Mouse (Mus musculus) 416B (cell line): ENCODE results near the gene Rnf25.

Experiments used
- DNase-seq: peaks from one replicate; pipeline ENCODE4 v3.0.0; 2011; ENCODE audit warnings: low read depth

Rnf25 gene

GRCm38 (mm10) chr1:74601267-74601962 lies at the start of gene Rnf25, which contains the start of gene Stk36:
Gene Rnf25, minus strand, starts transcription at chr1:74601397.
Gene Stk36, plus strand, starts transcription at chr1:74601445.
- DNase-seq: peak; percentile 90

DNA sequence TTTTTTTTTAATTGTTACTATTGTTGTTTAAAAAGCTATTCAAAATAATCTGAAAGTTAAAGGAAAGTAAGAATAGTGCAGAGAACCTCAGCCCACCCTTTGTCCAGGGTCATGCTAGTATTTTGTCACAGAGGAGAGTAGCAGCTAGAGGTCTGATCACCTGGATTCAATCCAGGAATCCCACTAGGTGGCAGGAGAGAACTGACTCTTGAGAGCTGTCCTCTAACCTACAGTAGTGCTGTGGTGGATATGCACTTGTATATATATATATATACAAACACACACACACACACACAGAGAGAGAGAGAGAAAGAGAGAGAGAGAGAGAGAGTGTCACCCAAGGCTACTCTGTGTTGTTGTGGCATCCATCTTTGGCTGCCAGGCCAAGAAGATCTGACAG lies 42.7 kb upstream of the Rnf25 start:
- peak; percentile 51 for DNase-seq

- no peak for DNase-seq
Observed at GRCm38 (mm10) chr1:74643524-74643923, 42.3 kb upstream of the Rnf25 start.

DNA sequence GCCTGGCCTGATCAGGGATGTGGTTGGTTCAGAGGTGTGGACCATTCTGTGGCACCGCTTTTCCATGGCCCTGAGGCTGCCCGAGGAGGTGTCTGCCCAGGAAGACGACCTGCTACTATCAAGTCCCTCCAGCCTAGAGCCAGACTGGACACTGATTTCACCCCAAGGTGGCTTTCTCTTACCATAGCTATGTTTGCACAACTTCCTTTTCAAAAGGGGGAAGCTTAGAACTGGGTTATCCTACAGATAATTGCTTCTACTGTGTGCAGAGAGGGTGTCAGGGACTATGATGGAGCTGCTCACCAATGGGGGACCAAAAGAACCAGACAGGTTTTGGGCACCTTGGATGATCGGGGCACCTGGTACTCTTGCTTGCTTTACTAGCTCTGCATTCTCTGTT lies 31.5 kb upstream of the Rnf25 start:
- peak; percentile 10 for DNase-seq

DNA sequence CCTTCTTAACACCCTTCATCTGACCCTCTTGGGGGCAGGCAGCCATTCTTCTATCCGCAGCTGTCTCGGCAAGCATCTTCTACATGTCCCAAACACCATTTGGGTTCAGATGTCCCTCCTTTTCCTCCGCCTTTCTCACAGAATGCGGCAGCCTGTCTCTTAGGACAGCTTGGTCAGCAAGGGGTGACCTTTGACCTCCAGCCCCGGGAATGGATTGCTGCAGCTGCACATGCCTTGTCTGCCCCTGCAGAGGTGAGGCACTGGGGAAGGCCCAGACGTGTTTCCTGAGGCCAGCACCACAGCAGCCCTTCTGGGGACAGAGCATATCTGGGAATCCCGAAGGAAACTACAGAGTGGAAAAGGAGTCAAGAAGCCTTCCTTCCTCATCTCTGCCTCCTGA lies 26.8 kb upstream of the Rnf25 start:
- no peak for DNase-seq

DNA sequence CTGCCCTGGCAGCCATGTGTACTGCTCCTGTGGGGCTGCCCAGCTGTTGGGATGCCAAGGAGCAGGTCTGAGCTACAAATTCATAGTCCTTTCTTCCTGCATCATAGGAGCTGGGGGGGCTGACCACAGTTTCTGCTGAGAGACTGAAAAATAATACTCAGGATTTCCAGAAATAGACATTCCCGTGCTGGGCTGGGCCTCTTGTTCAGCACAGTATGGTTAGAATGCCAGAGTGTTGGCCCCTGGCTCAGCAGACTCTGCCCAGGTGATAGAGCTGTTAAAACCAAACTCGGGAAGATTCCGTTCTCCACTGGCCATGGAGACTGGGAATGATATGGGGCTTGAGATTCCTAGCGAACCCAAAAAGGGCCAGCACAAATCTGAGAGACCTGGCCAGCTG lies 24.9 kb upstream of the Rnf25 start:
- DNase-seq: no peak

GRCm38 (mm10) chr1:74624183-74624582 lies 23.0 kb upstream of the Rnf25 start:
- no peak for DNase-seq

GRCm38 (mm10) chr1:74600501-74601266 lies 513 bp downstream of the Rnf25 start:
- no peak for DNase-seq

- peak; percentile 92 for DNase-seq
Observed at GRCm38 (mm10) chr1:74594434-74594833, 6.8 kb downstream of the Rnf25 start.

DNA sequence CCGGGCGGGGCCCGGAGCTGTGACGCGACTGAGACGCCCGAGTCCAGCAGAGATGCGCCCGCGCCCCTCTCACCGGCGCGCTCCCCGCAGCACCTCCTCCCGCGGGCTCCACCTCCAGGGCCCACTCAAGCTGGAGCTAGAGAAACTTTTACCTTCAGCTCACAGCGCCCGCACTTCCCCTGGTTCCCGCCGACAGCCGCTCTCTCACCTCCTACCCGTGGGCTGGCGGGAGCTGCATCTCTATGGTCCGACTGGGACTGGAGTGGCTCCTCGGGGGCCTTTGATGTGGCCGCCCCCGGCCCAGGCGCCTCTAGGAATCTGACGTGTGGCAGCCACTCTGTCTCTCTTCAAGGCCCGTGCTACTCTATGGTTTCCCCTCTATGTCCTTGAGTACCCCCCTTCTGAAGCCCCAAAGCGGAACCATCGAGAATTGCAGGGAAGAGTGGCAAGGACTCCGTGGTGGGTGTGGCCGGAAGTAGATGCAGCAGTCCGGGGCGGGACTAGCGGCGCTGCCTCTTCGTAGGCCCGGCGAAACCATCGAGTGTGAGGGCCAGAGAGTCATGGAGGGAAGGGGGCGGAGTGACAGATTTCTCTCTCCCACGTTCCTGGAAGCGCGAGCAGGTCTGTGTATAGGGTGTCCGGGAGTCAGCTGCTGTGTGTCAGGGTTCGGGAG lies 13.3 kb downstream of the Rnf25 start, which contains the start of the genes Zfp142 and Bcs1l:
TSS of gene Zfp142 (minus strand) at position 474 of the 673 bp plus-strand sequence.
TSS of gene Bcs1l (plus strand) at position 517 of the 673 bp plus-strand sequence.
- DNase-seq: peak; percentile 99

DNA sequence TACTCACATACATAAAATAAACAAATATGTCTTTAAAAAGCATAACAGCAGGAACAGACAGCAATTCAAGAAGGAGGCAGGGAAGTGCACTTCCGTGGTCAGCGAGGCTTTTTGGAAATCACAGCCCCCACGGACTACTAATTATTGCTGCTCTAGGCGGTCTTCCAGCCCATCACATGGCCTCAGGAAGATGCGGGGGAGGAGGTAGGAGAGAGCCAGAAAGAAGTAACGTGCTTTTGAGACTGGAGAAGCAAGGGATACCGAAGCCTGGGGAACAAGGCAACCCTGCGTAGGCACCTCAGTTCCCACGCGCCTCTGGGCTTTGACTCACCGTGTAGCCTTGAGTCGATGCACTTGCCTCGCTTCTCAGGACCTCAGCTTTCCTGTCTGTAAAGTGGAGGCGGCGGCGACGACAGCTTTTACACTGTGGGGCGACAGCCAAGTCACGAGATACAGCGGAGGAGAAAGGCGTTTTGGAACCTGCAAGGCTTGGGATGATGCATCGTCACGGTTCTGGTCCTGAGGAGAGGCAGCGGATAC lies 13.9 kb downstream of the Rnf25 start:
- DNase-seq: no peak

DNA sequence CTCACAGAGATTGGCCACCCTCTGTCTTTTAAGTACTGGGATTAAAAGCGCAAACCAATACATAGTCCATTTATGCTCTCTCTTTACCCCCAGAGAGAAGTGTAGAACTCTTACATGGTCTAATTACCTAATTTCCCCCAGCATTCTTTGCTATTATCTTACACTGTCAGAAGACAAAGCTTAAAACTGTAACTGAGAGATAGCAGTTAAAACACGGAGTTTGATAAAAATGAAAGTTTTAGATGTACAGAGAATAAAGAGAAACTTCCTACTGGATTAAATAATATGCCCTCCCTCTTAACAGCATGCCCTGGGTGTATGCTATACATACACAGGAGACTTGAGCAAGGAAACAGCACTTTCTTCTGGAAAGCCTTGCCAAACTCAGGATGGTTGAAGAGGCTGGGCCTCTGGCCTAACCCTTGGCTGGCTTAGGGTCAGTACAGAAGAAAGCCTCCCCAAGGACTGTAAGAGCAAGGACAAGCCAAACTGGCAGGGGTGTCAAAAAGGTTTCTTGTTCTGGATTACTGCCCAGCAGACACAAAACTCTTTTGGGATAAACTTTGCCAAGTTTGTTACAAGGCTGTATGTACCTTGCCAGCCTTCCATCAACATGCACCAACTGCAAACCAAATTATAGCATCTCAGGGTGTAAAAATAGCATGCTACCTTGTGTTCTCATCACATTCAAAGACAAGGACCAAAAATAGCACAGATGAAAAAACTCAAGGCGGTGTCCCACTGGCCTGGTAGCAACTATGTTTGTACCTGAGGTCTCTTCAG lies 16.4 kb downstream of the Rnf25 start:
- no peak for DNase-seq

DNA sequence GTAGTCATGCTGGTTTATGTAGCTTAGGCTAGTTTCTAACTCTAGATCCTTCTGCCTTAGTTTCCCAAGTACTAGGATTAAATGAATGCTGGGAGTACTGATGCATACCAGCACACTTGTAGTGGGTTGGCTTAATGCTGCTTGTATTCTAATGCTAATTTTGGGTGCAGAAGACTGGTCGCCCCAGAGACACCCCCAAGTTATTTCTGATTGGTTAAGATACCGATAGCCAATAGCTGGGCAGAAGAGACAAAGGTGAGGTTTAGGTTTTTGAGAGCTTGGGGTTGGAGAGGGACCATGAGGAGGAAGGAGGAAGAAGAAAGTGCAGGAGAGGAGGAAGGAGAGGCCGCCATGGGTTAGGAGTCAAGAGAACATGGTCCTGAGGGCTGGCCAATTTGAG lies 18.6 kb downstream of the Rnf25 start:
- DNase-seq: no peak

DNA sequence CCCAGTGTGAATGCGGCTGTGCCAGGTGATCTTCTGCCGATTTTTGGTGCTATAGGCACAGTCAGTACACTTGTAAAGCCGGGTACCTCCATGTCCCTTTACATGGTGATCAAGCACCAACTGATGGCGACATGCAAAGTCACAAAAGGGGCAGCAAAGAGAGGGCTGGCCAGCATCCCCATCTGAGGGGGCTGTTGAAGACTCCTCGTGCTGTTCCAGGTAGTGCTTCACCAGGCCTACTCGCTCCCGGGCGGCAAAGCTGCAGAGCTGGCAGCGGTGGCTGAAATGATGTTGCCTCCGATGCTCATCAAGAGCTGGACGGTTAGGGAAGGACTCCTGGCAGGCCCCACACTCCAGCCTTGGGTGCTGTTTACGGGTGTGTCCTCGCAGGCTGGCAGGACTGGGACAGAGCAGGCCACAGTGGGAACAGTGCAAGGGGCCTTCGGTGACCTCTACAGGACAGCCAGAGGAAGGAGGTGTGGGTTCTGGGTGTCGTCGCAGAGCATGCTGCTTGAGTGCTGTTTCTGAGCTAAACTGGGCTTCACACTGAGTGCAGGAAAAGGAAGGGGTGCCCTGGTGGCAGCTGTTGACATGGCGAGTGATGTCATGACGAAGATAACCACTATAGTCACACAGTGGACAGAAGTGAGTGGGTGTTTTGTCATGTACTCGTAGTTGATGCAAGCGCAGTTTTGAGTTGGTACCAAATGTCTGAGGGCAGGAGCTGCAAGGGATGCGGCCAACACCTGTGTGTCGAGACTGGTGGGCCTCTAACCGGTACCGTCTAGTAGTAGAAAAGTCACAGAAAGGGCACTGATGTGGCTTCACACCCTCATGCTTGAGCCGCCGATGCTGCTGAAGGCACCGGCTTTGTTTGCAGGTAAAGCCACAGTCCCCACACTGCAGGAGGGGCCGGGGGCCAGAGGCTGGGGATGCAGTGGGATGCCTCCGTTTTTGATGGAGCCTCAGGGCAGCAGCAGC lies 31.2 kb downstream of the Rnf25 start:
- DNase-seq: no peak

GRCm38 (mm10) chr1:74565834-74566233 lies 35.4 kb downstream of the Rnf25 start:
- DNase-seq: peak; percentile 28

DNA sequence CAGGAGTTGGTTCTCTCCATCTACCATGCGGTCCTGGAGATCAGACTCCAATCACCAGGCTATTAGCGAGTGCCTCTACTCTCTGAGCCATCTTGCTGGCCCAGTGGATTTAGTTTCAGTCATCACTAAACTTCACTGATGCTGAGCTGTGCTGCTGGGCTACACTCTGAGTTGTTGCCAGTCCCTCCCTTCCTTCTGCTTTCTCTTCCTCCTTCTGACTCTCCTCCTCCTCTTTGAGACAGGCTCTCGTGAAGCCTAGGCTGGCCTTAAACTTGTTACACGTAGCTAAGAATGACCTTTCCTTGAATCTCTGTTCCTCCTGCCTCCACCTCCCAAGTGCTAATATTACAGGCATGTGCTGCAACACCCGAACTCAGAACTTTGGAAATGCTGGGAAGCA lies 42.1 kb downstream of the Rnf25 start:
- no peak for DNase-seq

DNA sequence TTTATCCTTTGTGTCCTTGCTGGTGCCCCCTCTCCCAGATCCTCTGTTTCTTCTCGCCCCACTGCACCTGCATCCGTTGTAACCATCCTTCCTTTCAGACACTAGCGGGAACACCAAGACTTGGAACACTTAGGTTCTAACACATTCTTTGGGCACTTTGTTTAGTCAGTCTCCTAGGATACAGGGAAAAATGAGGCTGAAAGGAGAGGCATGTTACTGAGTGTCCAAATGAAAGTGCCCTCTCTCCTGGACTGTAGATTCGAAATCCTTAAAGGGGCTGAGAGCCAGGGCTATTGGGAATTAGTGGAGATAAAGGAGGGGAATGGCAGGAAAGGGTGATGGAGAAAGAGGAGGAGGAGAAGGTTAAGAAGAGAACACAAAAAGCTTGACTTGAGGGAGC lies 57.0 kb downstream of the Rnf25 start, which contains the start of gene Usp37:
TSS of gene Usp37 (minus strand) at position 101 of the 400 bp plus-strand sequence.
- DNase-seq: no peak
